Mouse (Mus musculus) left cerebral cortex, adult 8-10 months (tissue): ENCODE measurements around the gene Lpar3. TPM values are rescaled to one million over a fixed set of nuclear protein-coding genes. Genes with fewer than 3 reads are reported as not detected.
A peak's percentile ranks its signal among the peaks of the same experiment; 100 is the strongest.

Experiments used
- DNase-seq, 2 experiments: peaks; one replicate each; pipeline ENCODE4 v3.0.0; 2022; ENCODE audit warnings: low spot score in 2 of 2
- total RNA-seq, 4 experiments: library from RNA; stranded (reverse); gene quantifications; 2 replicates each; pipeline ENCODE4 v1.2.4; 2022

Gene Lpar3
- total RNA-seq, 4 experiments from 2014 or later, result 0.24 to 0.60 (median 0.34) TPM

- no peak for DNase-seq
Observed at GRCm38 (mm10) chr3:146307341-146307740, 86.6 kb downstream of the Lpar3 start.

DNA sequence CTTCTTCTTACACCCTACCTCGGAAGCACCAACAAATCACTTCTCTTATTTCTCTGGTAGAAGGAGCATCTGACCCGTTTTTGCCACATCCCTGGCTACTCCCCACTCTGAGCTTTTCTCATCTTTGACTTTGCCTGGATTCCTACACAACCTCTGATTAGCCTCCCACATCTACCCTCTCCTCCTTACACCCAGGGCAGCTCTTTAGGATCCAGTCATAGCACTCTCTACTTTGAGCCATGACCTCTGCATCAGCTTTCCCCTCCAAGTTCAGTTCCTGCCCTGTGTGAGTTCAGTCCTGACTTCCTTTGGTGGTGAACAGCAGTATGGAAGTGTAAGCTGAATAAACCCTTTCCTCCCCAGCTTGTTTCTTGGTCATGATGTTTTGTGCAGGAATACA, 87.1 kb downstream of the Lpar3 start:
- DNase-seq, result no peak

DNA sequence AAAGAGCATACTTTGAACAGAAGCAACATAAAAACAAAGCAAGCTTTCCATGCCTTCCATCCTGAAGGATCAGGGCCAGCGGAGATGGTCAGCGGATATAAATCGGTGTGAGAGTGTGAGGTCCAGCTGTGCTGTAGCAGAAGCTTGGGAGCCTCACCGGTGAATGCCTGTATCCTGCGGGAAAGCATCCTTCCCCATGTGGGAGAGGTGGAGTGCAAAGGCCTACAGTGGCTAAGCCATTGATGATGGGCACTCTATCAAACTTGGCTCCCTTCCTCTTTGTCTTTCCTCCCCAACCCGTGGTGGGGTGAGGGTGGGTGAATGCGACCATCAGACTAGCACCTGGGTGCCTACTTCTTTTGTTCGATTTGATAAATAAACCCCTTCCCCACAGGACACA, 88.8 kb downstream of the Lpar3 start:
- DNase-seq, result no peak

- no peak for DNase-seq
Observed at GRCm38 (mm10) chr3:146311121-146311538, 90.4 kb downstream of the Lpar3 start.

DNA sequence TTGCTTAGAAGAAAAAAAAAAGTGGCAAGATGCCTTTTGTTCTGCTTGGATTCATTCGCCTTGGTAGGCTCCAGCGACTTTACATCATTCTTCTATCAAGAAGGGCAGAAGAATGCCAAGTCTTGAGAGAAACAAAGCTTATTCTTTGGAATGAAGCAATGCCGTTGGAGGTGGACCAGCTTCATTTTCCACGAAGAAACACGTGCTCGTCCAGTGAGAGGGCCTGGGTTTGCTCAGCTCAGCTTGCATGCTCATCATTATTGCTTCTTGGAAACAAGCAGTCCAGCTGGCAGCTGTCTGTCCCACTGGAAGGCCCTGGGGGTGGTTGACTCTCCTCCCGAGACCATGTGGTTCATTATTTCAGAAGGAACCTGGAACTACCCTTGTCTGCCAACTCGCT, 94.7 kb downstream of the Lpar3 start:
- no peak for DNase-seq

DNA sequence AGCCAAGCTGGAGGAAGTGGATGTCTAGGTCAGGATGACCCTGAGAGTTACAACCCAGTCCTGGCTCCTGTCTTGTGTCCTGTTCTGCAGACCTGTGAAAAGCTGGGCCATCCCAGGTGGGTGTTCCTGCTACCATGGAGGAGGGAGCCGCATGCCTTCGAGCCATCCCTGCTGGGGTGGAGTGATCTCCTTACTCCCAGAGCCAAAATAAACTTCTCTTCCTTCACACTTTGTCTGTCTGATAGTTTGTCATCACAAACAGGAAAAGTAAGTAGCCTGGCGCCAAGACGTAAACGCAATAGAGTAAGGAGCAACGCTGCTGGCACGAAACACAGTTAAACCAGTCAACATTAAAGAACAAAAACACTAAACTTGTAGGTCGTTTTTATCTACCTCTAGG, 95.5 kb downstream of the Lpar3 start:
- DNase-seq, result peak in 1 of 2 experiments; percentile 2

DNA sequence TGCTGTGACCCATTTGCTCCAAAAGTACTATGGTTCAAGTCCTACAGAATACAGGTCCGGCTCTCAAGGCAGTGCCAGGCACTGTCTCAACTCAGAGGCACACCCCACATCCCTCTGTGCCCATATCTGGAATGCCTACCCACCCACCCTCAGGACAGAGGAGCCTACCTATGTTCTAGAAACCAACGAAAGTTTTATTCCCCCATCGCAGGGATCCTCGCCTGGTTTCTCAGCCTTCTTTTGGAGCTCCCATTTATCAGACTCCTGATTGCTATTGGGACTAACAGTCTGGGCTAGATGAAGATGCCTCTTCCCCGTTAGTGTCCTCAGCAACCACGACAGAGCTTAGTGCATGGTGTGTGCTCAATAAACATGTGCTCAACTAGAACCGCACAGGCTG, 96.6 kb downstream of the Lpar3 start:
- peak in 1 of 2 experiments; percentile 1 for DNase-seq

DNA sequence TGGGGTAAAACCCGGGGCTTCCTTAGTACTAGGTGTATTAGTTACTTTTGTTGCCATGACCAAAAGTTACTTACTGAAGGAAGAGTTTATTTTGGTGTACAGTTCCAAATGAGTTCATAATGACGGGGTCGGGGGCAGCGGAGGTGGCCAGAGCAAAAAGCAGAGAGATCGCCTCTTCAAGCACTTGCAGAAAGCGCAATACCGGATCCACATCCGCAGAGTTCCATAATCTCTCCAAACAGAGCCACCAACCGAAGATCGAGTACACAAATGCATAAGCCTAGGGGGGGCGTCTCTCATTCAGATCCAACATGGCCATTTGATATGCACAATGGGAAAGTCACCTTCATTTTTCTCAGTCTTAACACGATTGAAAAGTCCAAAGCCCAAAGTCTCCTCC, 97.1 kb downstream of the Lpar3 start:
- peak in 1 of 2 experiments; percentile 1 for DNase-seq

DNA sequence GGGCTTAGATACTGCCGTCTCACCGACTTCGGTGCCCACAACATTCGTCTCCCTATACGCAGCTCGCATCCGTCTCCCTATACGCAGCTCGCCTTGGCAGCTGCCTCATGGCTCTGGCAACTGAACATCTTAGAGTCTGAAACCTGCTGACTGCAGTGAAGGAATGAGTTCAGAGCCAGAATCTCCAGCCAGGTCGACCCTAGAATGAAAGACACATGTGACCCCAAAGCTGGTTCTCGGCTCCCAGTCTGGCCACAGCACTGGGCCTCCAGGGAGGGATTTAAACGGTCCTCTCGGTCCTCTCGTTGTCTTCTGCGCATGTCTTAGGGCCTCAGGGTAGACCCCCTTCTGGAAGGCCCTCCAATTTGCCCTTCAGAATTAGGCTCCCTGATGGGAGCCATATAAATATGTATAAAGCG, 97.8 kb downstream of the Lpar3 start:
- DNase-seq, result no peak

DNA sequence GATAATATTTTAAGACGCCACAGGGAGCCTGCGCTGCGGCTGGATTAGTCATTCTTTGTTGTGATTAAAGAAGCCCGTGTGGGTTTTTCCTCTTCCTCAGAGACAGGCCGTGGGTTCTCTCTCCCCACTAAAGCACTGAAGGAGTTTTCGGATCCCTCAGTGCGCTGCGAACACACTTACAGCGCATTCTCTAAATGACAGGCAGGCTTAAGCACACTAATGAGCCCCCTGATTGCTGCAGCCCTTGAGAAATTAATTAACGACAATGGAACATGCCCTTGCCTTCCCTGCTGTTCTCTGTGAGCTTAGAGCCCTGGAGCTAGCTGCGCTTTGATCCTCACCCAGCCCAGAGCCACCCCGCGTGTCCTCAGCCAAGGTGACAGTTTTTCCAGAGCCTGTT, 98.2 kb downstream of the Lpar3 start:
- no peak for DNase-seq

DNA sequence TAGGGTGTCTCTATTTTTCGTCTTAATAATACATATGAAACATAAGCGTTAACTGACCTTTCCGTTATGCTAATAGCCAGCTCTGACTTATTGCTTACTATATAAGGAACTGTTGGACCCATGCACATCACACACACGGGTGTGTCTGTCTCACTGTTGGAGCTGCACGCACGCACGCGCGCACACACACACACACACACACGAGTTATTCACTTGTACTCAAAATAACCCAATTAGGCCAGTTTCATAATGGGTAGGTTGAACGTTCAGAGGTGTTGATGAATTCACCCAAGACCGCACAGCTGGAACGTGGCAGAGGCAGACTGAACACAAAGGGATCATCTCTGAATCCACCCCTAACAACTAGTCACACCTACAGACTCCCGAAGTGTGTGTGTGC, 98.7 kb downstream of the Lpar3 start:
- no peak for DNase-seq

DNA sequence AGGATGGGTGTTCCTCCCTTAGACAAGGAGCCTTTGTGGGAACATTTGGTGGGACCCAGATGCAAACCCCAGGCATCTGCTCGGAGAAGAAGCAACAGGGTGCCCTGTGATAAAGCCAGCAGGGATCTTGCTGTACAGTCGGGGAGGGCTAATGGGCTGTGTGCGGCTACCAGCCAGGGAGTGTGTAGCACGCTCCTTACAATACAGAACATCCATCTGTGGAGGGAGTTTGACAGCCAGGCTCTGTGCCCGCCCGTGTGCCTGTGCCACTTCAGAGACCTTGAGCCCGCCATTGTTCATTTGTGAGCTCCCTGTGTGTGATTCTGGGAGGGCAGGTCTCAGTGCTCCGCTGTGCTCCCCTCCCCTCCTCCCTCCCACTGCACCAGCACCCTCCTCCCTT, 104.2 kb downstream of the Lpar3 start:
- no peak for DNase-seq

GRCm38 (mm10) chr3:146326743-146327536, 106.2 kb downstream of the Lpar3 start:
- no peak for DNase-seq

DNA sequence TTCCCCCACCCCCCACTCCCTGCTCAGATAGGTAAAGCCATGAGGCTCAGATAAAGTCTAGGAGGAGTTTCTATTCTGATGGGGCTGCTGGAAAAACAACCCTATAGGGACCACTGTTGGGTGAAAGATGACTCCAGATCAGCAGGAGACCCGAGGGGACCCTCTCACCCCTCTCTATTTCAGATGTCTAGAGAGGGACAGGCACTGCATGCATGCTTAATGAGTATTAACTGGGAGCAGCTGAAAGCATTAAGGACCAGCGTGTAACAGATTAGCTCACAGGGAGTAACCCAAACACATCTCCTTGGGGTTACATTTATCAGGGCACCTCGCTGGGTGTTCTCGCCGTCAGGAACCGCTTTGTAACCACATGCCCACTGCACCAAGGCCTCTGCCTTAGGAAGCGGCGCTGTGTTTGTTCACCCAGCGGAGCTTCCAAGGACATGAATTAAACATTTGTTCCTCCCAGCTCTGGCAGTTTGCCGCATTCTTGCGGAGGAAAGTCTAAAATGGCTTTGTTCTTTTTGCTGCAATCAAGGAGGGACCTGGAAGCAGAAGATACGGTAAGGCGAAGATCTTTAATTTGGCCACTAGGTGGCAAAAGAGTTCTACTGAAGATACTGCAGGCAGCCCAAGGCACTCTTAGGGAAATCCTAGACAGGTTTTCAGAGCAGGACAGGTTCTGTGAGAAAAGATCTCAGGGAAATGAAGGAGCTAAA, 106.9 kb downstream of the Lpar3 start:
- DNase-seq, result peak; percentile 46 to 71

GRCm38 (mm10) chr3:146328749-146329148, 108.0 kb downstream of the Lpar3 start:
- DNase-seq, result no peak

DNA sequence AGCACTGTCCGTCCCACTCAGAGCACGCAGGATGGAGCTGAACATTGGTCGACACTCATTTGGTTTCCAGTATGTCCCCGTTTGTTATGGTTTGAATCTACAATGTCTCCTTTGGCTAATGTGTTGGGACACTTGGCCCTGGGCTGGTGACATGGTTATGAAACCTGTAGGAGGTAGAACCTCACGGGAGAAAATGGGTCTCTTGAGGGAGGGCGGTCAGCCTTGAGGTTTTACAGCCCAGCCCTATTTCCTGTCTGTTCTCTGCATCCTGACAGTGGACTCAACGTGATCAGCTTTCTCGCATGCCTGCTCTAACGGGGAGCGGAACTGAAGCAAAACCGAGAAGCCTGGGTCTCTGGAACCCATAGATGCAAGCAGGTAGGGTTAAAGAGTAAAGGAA, 111.1 kb downstream of the Lpar3 start:
- DNase-seq, result no peak

DNA sequence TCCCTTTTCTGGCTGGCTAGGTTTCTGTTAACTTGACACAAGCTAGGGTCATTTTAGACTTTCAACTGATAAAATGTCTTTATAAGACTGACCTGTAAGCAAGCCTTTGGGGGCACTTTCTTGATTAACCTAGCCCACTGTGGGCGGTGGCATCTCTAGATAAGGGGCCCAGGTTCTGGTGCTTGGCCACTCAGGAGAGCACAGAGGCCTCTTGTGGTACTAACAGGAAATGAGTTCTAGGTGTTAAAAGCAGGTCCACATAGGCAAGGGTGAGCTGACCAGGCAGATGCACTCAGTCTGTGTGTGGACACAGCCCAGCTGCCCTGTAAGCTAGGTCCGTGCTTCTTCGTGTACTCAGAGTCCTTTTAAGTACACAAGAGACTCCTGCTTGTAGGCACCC, 112.5 kb downstream of the Lpar3 start:
- DNase-seq, result no peak

DNA sequence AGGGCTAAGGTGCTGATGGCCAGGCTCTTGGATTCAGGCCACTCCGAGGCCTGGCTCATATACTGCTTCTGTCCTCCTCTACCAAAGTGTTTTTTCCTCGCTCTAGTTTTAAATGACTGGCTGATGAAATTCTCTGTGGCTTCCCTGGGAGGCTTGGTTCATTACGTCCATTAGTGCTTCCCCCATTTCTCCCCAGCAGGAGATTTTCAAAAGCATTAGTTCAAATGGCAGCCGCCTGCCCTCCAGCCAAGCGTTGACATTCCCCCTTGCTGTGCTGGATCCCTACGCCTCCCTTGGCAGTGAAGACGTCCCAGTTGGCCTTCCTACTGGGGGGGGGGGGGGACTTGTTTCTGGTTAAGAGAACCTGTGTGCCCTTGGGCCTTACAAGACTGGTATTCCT, 113.3 kb downstream of the Lpar3 start:
- DNase-seq, result no peak

Other genes starting within 250 kb of the Lpar3 start
- 1 to 10 TPM; 2.4 to 3.4 (median 3.1) TPM for gene Syde2, start 233.1 kb upstream of the Lpar3 start, total RNA-seq
- gene Wdr63, start 112.8 kb upstream of the Lpar3 start, total RNA-seq, result 1 to 10 TPM in 1 of 4 experiments, under 1 TPM in 3; 0.21 to 1.5 (median 0.29) TPM
- not detected for gene Mcoln3, start 103.5 kb upstream of the Lpar3 start, total RNA-seq
- not detected for gene Mcoln2, start 71.1 kb upstream of the Lpar3 start, total RNA-seq
- 10 to 100 TPM; 81.7 to 96.1 (median 89.0) TPM for gene Ssx2ip, start 183.7 kb downstream of the Lpar3 start, total RNA-seq
- gene Ctbs, start 228.8 kb downstream of the Lpar3 start, total RNA-seq, result 10 to 100 TPM in 1 of 4 experiments, 1 to 10 TPM in 3; 5.9 to 10.5 (median 9.7) TPM